ENCODE assay signal across 9 mouse cellular contexts in the genomic region with DNA sequence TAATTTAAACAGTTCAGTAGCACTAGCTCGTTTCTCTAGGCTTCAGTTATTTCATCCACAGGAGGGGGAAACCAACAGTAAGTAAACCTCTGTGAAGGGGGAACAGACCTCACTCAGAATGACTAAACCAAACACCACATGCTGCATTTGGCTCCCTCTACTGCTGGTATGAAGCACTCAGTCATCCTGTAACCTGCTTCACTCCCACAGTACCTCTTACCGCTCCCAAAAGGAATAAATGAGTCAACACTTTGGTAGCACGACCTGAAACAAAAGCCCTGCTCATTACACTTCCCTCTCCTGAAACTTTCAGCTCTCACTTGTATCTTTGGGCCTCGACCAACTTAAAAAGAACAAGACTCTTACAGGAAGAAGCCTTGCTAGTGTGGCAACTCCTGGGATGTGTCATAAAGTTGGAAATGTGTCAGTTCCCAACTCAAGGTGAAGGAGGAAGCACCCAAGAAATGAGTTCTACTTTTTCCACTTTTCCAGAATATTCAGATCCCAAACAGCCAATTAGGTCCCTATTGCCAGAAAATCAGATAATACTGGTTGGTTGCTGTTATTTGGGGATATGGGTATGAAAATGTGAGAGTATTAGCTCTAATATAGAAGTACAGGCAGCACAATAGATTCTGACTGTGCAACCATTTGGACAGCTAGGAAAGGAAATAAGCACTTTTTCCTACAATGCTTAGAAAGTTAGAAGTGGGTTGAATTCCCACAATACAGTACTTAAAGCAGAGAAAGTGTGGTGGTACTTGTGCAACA. TPM values are rescaled to one million over a fixed set of nuclear protein-coding genes. Genes with fewer than 3 reads are reported as not detected.
DNase-seq lines count a peak whose midpoint lies in the region; ATAC-seq lines count a peak whose summit lies in the region.
"Had no signal": no experiment of that assay in that cellular context is flagged by ENCODE, and none has a peak within 500 bp of the region (broad histone marks: within the 10 kb centered on the region; RNA-seq: fewer than 3 reads in every experiment).

No protein-coding gene starts in this region.

- intact Hi-C loops in heart, postnatal 25 days (cut with DNase I), result loop anchor here (2.0 to 5.0 kb wide), 2 partner anchors 132 to 437 kb away; no protein-coding TSS in a partner anchor
- intact Hi-C loops in gastrocnemius, postnatal 36 days (cut with DNase I), result loop anchor here (5.0 kb wide), 2 partner anchors 132 to 437 kb away; no protein-coding TSS in a partner anchor

- no peak overlapping the region for H3K4me3 ChIP-seq in midbrain, embryonic 15.5 days
- H3K4me3 ChIP-seq: liver, embryonic 13.5 days had no signal

- no peak overlapping the region for H3K27ac ChIP-seq in midbrain, embryonic 15.5 days
- H3K27ac ChIP-seq: liver, embryonic 13.5 days had no signal

- peak; percentile 62 for DNase-seq in heart, adult 11 months
- DNase-seq in heart, postnatal 25 days (ENCODE audit: low spot score), result no peak
- DNase-seq in 3T3-L1 (ENCODE audit: low read depth, low spot score), result peak; percentile 94
- peak; percentile 78 for DNase-seq in Muller cell, postnatal 12 days (ENCODE audit: inconsistent ontology term)
- DNase-seq in layer of hippocampus, adult 18-20 months (ENCODE audit: low spot score in 2 of 2), result peak; percentile 56 to 74
- DNase-seq in right cerebral cortex, postnatal 10 days (ENCODE audit: low spot score in 2 of 2), result peak; percentile 38 to 43
- DNase-seq in gastrocnemius, postnatal 36 days, result no peak
- DNase-seq: liver, embryonic 13.5 days had no signal

- no peak for ATAC-seq in midbrain, embryonic 15.5 days (replicated peaks)

- peaks cover 35% of the 10 kb centered on the region for H3K36me3 ChIP-seq in midbrain, embryonic 15.5 days (replicated peaks)

- no peak overlapping the region for H3K9ac ChIP-seq in midbrain, embryonic 15.5 days
- H3K9ac ChIP-seq: liver, embryonic 13.5 days had no signal

- H3K4me2 ChIP-seq in midbrain, embryonic 15.5 days, result no peak overlapping the region
- H3K4me2 ChIP-seq: liver, embryonic 13.5 days had no signal

- WGBS in midbrain, embryonic 15.5 days, result 57% methylated on average over 4 of the region's 4 CpGs

- no peaks in the 10 kb centered on the region for H3K4me1 ChIP-seq in midbrain, embryonic 15.5 days
- H3K4me1 ChIP-seq: liver, embryonic 13.5 days had no signal

- no peaks in the 10 kb centered on the region for H3K9me3 ChIP-seq in midbrain, embryonic 15.5 days
- H3K9me3 ChIP-seq: liver, embryonic 13.5 days had no signal

- H3K27me3 ChIP-seq in midbrain, embryonic 15.5 days (replicated peaks), result no peaks in the 10 kb centered on the region
- H3K27me3 ChIP-seq: liver, embryonic 13.5 days had no signal

RNA-seq across cellular contexts. Expression of a gene that starts 21.9 kb away (rescaled TPM):
- 10 to 100 TPM; 10.3 to 12.8 TPM for total RNA-seq in heart, postnatal 25 days (2021)
- total RNA-seq in layer of hippocampus, adult 18-20 months (2021), result 10 to 100 TPM; 35.7 to 37.7 TPM
- 10 to 100 TPM; 12.9 to 13.3 TPM for total RNA-seq in gastrocnemius, postnatal 36 days (2021)
- polyA plus RNA-seq in midbrain, embryonic 15.5 days (2015; fragmentation: Nextera tagmentation; extraction: Ambion mirVana), result 26.5 and 28.7 TPM in 2 replicates

Comparison
In these comparisons a context has a peak if more than half of its experiments do, and no peak if none do; other contexts are left out.
1. DNase-seq: peak in heart, adult 11 months (single experiment), 3T3-L1 (single experiment), Muller cell, postnatal 12 days (single experiment), layer of hippocampus, adult 18-20 months (2 of 2) and right cerebral cortex, postnatal 10 days (2 of 2); none in heart, postnatal 25 days (single experiment) and gastrocnemius, postnatal 36 days (0 of 2).